Mouse (Mus musculus): Measurements from ENCODE around the gene Dgke. TPM values are rescaled to one million over a fixed set of nuclear protein-coding genes. Genes with fewer than 3 reads are reported as not detected.

Dgke gene
- polyA plus RNA-seq, 1 experiment from 2014 or later = 5.5 TPM

DNA sequence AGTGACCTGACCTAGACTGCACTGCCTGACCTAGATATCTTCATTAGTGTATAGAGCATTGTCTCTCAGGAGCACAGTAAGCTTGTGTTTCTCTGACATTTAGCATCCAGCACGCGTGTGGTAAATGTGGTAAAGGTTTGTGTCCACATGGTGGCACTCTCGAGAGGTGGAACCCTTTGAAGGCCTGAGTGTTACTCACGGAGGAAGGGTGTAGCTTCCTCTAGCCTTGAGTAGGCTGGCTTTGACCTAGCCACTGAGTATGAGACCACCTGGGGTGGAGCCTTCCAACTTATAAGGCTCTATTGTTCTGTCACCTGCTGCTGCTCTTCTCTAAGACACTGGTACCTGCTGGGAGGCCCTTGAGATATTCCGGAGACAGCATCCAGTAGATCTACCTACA lies 73.0 kb downstream of the Dgke start:
- peaks cover 17% of the 10 kb centered on the region for H3K36me3 ChIP-seq
- no peak overlapping the region for H3K4me2 ChIP-seq
- H3K27me3 ChIP-seq = peaks cover 8% of the 10 kb centered on the region
- ATAC-seq (ENCODE audit: insufficient number of reproducible peaks, insufficient read depth, low FRiP score, low TSS enrichment, low read depth) = no peak
- H3K4me3 ChIP-seq (replicated peaks) = no peak overlapping the region
- WGBS = 18% methylated on average over 5 of the region's 5 CpGs
- H3K27ac ChIP-seq = no peak overlapping the region
- no peak overlapping the region for H3K9ac ChIP-seq (replicated peaks)
- no peaks in the 10 kb centered on the region for H3K4me1 ChIP-seq (replicated peaks)
- H3K9me3 ChIP-seq = no peaks in the 10 kb centered on the region

DNA sequence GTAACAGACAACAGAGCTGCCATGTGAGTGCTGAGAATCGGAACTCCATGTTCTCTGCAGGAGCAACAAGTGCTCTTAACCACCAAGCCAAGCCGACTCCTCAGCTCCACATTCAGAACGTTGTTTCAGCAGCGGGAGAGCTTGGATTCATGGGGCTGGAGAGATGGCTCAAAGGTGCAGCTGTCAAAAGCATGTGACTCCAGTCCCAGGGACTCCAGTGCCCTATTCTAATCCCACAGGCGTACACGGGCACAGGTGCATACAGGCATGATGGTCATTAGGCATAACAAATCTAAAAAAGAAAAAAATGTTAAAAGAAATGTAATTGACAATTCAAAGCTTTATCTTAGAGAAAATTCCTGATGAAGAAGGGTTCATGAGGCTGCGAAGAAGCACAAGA lies 73.5 kb downstream of the Dgke start:
- H3K27ac ChIP-seq = no peak overlapping the region
- 0 out of 2 replicates have a peak, but pooled peaks cover 3% of the 10 kb centered on the region for H3K27me3 ChIP-seq
- peaks cover 21% of the 10 kb centered on the region for H3K36me3 ChIP-seq
- no peak overlapping the region for H3K4me3 ChIP-seq (replicated peaks)
- WGBS = 52% methylated on average over 7 of the region's 7 CpGs
- H3K9me3 ChIP-seq = no peaks in the 10 kb centered on the region
- H3K9ac ChIP-seq (replicated peaks) = no peak overlapping the region
- H3K4me2 ChIP-seq = no peak overlapping the region
- no peaks in the 10 kb centered on the region for H3K4me1 ChIP-seq (replicated peaks)
- no peak for ATAC-seq (ENCODE audit: insufficient number of reproducible peaks, insufficient read depth, low FRiP score, low TSS enrichment, low read depth)

DNA sequence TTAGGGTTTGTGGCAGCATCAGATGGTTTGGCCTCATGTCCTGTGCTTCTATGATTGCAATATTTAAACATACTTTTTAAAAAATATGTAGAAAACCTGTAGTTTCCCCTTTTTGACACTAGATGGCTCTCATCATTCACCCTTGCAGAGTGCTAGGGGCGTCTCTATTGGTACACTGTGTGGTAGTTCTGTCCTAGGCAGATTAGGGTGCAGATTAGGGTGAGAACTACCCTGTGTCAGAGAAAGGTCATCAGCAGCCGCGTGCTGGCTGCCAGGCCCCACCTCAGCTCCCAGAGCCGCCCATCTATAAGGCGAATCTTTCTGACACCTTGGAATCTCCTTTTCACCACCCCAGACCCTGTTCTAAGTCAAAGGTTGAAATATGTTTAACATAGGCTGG lies 77.1 kb downstream of the Dgke start:
- Histone ChIP-seq H3K4me1 (replicated peaks) (no peaks in the 10 kb centered on the region), H3K9ac (replicated peaks) (no peak overlapping the region), H3K27ac (no peak overlapping the region), H3K4me2 (no peak overlapping the region), H3K27me3 (no peaks in the 10 kb centered on the region), H3K36me3 (peaks cover 51% of the 10 kb centered on the region), H3K4me3 (replicated peaks) (no peak overlapping the region), H3K9me3 (no peaks in the 10 kb centered on the region)
- ATAC-seq (ENCODE audit: insufficient number of reproducible peaks, insufficient read depth, low FRiP score, low TSS enrichment, low read depth) = no peak
- 69% methylated on average over 5 of the region's 5 CpGs for WGBS

DNA sequence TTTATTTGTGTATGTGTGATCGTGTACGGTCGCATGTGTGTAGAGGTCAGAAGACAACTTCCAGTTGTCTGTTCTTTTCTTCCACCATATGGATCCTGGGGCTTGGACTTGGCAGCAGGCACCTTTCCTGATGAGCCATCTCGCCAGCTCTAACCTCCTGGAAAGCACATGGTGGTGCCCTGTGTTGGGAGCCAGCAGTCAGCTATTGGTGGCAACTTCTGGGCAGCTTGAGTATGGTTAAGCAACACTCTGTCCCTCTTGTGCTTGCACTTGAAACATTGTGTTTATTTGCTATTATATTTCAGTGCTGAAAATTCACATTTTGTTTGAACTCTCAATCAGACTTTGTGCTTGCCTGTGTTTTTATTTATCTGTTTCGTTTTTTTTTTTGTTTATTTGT lies 77.7 kb downstream of the Dgke start:
- ATAC-seq (ENCODE audit: insufficient number of reproducible peaks, insufficient read depth, low FRiP score, low TSS enrichment, low read depth) = no peak
- Histone ChIP-seq H3K27ac (no peak overlapping the region), H3K4me3 (replicated peaks) (no peak overlapping the region), H3K9ac (replicated peaks) (no peak overlapping the region), H3K9me3 (no peaks in the 10 kb centered on the region), H3K36me3 (peaks cover 56% of the 10 kb centered on the region), H3K27me3 (no peaks in the 10 kb centered on the region), H3K4me1 (replicated peaks) (no peaks in the 10 kb centered on the region), H3K4me2 (no peak overlapping the region)
- 78% methylated on average over 5 of the region's 5 CpGs for WGBS

DNA sequence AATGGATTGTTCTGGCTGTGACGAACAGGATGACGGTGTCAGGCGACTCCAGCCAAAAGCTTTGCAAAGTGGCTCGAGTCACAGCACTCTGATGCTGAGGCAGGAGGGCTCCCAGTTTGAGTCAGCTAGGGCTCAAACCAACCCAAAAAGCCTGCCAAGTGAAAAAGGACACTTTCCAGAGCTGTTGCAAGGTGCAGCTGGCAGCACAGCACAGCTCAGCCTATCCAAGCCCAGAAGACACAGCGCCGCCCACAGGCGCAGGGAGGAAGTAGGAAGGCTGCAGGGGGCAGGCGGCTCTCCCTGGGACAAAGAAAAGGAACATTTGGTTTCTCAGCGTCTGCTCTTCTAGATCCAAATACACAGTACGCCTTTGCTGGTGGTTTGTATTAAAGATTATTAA lies 80.0 kb downstream of the Dgke start:
- H3K36me3 ChIP-seq = peaks cover 79% of the 10 kb centered on the region
- 88% methylated on average over 10 of the region's 10 CpGs for WGBS
- no peak overlapping the region for H3K27ac ChIP-seq
- no peaks in the 10 kb centered on the region for H3K27me3 ChIP-seq
- no peaks in the 10 kb centered on the region for H3K4me1 ChIP-seq (replicated peaks)
- no peak overlapping the region for H3K4me3 ChIP-seq (replicated peaks)
- no peaks in the 10 kb centered on the region for H3K9me3 ChIP-seq
- ATAC-seq (ENCODE audit: insufficient number of reproducible peaks, insufficient read depth, low FRiP score, low TSS enrichment, low read depth) = no peak
- H3K4me2 ChIP-seq = no peak overlapping the region
- no peak overlapping the region for H3K9ac ChIP-seq (replicated peaks)

Other genes starting within 250 kb of the Dgke start
- 15.3 and 16.7 TPM in 2 replicates for gene Akap1, start 202.3 kb downstream of the Dgke start, polyA plus RNA-seq (2016; fragmentation: Nextera tagmentation; extraction: Ambion mirVana)
- gene Scpep1, start 111.4 kb downstream of the Dgke start, polyA plus RNA-seq (2016; fragmentation: Nextera tagmentation; extraction: Ambion mirVana) = 68.8 and 71.2 TPM in 2 replicates
- not detected in 2 replicates for gene Elobl, start 99.9 kb downstream of the Dgke start, polyA plus RNA-seq (2016; fragmentation: Nextera tagmentation; extraction: Ambion mirVana)
- 31.7 and 33.6 TPM in 2 replicates for gene Coil, start 96.6 kb downstream of the Dgke start, polyA plus RNA-seq (2016; fragmentation: Nextera tagmentation; extraction: Ambion mirVana)
- 4.4 and 4.8 TPM in 2 replicates for gene Trim25, start 67.5 kb downstream of the Dgke start, polyA plus RNA-seq (2016; fragmentation: Nextera tagmentation; extraction: Ambion mirVana)
- 0.73 and 0.83 TPM in 2 replicates for gene Gm525, start 7.0 kb upstream of the Dgke start, polyA plus RNA-seq (2016; fragmentation: Nextera tagmentation; extraction: Ambion mirVana)
- gene Nog, start 235.5 kb upstream of the Dgke start, polyA plus RNA-seq (2016; fragmentation: Nextera tagmentation; extraction: Ambion mirVana) = 11.1 TPM in 2 replicates

All from limb, embryonic 12.5 days (tissue).